Mouse (Mus musculus) heart, adult 2 months (tissue): ENCODE data around the gene Rars2.

ENCODE experiments used
- CTCF ChIP-seq: fragments of 200-600 bp; IDR thresholded peaks from 2 replicates; pipeline ENCODE4 v1.8.1; 2022; ENCODE audit warnings: antibody characterized with exemption, mild to moderate bottlenecking, moderate library complexity
- EP300 ChIP-seq: fragments of 200-500 bp; IDR thresholded peaks from 2 replicates; pipeline ENCODE4 v1.6.1; 2011; ENCODE audit warnings: low read depth, low read length, control low read depth; ENCODE audit not compliant: insufficient read depth
- POLR2A ChIP-seq: fragments of 200-500 bp; IDR thresholded peaks from 2 replicates; pipeline ENCODE4 v1.6.1; 2011; ENCODE audit warnings: mild to moderate bottlenecking, low read depth, low read length, control low read depth; ENCODE audit not compliant: insufficient read depth

GRCm38 (mm10) chr4:34640731-34641130 is 26.0 kb downstream of the Rars2 start:
- TF ChIP-seq CTCF (no peak), POLR2A (no peak), EP300 (no peak)
